Mouse (Mus musculus) lung, adult 18-20 months (tissue): ENCODE data around the gene Shkbp1.

ENCODE experiments used
- DNase-seq, 2 experiments: peaks; one replicate each; pipeline ENCODE4 v3.0.0; 2022; ENCODE audit warnings: mixed read lengths in 2 of 2

The Shkbp1 gene

DNA sequence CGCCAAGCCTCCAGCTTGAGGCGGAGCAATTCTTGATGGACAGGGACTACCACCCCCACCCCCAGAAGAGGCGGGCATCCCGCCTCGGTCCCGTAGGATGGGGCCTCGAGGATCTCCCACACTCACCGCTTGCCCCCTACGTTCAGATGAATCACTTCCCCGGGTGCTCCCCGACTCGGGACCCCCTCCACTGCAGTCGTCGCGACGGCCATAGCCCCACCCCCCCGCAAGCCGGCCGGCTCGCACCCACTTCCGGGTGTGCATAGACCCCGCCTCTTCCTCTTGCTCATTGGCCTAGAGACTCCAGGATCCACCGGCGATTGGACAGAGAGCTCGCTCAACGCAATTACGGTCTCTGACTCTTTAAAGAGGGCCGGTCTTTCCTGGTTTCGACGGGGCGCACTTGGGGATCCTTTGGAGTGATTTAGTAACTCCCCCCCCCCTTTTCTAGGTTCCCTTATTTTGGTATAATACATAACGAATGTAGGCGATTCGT is at the start of gene Shkbp1:
TSS of gene Shkbp1 (minus strand) at position 275 of the 496 bp plus-strand sequence.
- peak; percentile 90 to 93 for DNase-seq

DNA sequence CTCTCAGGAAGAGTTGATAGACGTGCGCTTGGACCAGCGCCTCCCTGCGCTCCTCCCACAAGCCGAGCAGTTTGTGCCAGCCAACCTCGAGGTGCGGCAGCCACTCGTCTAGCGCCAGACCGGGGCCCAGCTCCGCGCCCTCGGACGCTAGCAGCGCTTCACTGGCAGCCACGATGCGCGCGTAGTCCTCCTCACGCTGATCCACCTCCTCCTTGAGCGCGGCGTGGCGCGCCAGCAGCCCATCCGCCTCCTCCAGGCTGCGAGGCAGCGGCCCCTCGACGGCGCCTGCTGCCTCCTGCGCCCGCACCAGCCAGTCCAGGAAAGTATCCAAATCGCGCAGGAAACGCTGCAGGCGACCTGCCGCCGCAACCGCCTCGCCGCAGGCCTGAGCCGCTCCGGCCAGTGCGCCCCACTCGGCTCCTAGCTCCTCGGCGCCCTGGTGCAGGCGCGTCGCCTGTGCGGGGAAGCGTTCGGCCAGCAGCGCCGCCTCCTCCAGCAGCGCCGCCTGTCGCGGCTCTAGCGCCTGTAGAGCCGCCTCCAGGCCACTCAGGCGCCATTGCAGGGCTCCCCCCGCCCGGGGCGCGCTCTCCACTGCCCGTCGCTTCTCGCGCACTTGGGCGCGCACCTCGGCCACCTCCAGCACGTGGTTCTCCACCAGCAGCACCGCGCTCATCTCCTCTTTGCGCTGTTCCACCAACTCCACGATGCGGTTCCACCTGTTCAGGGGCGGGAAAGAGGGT is 48.6 kb upstream of the Shkbp1 start:
- no peak for DNase-seq

DNA sequence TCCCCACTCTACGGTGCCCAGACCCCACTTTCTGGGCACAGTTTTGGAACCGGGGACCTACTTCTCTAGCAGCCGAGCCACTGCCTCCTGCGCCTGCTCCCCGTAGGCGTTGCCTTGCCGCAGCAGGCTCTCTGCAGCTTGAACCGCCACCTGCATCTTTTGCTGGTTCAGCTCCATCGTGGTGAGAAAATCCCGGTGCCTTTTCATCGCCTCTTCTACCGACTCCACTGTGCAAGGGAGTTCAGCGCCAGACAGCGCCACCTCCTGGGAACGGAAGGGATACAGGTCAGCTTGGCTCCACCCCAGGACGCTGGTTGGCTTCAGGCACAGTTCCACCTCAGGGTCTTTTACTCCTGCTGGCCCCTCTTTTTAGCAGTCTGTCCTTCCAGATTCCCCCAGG is 46.9 kb upstream of the Shkbp1 start:
- DNase-seq, result peak; percentile 42 to 63

GRCm38 (mm10) chr7:27400545-27400944 is 44.7 kb upstream of the Shkbp1 start:
- no peak for DNase-seq

DNA sequence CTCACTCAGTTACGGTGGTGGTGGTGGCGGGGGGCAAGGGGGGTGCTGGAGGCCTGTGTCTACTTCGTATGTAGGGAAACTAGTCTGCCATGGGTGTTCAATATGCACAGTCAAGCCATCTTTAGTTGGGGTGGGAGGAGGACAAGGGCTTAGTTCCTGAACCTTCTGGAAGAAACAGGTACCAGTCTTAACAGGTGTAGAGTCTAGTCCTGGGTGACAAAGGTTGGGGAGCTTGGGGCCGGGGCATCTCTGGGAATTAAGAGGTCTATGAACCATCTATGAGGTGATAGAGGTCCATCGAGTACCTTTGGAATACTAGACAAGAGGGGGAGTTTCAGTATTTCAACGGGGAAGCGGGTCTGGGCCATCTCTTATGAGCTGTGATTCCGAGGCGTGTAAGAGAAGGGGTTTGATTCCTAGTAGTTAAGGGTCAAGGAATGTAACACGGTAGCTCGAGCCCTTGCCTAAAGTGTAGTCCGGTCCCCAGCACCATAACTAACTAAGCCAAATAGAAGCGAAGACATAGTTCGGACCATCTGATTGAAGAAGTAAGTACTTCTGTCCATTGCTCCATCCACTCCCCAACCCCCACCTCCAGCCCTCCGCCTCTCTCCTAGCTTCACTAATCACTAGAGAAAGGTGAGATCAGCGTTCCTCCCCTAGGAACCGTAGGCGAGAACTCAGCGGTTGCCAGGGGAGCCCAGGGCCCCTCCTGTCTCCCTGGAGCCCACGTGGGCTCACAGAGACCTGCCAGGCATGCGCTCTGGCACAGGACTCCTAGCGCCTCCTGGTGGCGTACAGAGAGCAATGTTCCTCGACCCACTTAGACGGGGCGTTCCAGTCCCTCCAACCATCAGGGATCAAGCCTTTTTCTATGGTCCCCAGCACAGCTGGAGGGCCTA is 41.5 kb upstream of the Shkbp1 start:
- peak; percentile 22 to 38 for DNase-seq

GRCm38 (mm10) chr7:27396184-27397047 is 40.6 kb upstream of the Shkbp1 start:
- no peak for DNase-seq

DNA sequence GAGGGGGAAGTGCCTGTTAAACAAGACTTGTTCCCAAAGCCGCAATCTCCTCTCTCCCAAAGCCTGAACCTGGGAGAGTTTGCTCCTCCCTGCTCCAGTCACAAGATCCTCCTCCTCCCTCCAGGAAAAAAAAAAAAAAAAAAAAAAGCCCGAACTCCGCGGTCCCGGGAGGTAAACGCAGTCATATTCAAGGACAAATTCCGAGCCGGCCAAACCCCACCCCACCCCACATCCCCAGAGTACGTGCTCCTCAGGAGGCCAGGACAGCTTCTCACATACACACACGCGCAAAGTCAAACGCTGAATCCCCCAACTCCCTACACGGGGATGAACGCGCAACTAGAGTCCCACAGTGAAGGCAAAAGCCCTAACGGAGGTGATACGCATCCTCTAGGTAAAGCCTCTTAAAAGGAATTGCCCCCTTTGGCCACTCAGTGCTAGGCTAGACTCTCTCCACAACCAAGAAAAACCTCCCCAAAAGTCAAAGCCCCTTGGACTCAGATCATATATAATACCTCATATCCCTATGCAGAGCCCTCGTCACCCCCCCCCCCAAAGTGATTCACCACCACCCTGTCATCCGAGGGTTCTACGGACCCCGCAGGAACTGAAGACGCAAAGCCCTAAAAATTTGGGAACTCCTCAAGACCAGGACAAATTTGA is 39.8 kb upstream of the Shkbp1 start:
- DNase-seq, result no peak

- no peak for DNase-seq
These were observed 35.6 kb upstream of the Shkbp1 start for GRCm38 (mm10) chr7:27391416-27391815.

- no peak for DNase-seq
These were observed 33.4 kb upstream of the Shkbp1 start for GRCm38 (mm10) chr7:27389213-27389612.

- DNase-seq, result peak; percentile 31 to 65
These were observed 28.9 kb upstream of the Shkbp1 start for GRCm38 (mm10) chr7:27384731-27385130.

GRCm38 (mm10) chr7:27384134-27384533 is 28.3 kb upstream of the Shkbp1 start:
- no peak for DNase-seq

GRCm38 (mm10) chr7:27383233-27383632 is 27.4 kb upstream of the Shkbp1 start:
- no peak for DNase-seq

DNA sequence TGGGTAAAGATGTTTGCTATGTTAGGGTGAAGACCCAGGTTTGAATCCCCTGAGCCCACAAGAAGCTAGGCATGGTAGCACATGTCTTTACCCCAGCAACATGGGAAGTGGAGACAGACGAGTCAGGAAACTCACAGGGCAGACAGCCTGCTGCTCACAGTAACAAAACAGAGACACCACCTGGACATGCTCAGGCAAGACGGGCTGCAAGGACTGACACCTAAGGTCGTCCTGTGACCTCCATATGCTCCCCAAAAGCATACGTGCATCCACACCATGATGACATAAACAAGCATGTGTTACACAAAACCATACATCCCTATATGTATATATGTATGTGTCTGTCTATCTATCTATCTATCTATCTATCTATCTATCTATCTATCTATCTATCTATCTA is 25.7 kb upstream of the Shkbp1 start:
- DNase-seq, result no peak

DNA sequence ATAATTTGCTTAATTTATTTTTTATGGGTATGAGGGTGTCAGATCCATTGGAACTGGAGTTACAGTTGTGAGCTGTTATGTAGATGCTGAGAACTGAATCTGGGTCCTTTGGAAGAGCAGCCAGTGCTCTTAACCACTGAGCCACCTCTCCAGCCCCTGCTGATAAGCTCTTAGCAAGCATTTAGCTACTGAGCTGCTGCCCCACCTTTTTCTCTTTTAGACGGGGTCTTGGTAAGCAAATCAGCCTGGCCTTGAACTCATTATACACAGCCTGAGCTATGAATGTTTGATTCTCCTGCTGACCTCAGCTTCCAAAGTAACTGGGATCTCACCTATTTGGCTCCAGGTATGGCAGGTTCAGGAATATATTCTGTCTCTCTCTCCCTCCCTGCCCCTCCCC is 25.2 kb upstream of the Shkbp1 start:
- no peak for DNase-seq

- no peak for DNase-seq
These were observed 24.0 kb upstream of the Shkbp1 start for GRCm38 (mm10) chr7:27379836-27380235.

DNA sequence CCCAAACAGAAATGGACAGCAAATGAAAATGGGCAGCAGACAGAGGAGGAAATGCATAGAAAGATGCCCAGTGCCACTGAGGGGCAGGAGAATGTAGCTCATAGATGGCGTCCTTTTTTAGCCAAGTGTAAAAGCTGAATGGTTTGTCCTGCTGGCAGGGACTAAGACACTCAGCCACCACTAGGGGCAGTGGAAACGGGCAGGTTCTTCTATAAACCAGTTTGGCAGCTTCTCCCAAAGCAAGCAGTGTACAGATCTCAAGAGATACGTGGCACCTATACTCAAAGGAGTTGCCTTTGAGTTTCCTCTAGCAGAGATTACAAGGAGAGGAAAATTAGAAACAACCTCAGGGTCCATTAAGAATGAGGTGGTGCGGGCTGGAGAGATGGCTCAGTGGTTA is 22.6 kb upstream of the Shkbp1 start:
- DNase-seq, result peak; percentile 34 to 54

- DNase-seq, result no peak
These were observed 19.5 kb upstream of the Shkbp1 start for GRCm38 (mm10) chr7:27375274-27375673.

GRCm38 (mm10) chr7:27371715-27372462 is 16.1 kb upstream of the Shkbp1 start:
- DNase-seq, result no peak

GRCm38 (mm10) chr7:27369111-27369510 is 13.3 kb upstream of the Shkbp1 start:
- DNase-seq, result no peak

- DNase-seq, result peak in 1 of 2 experiments; percentile 29
These were observed 12.2 kb upstream of the Shkbp1 start for GRCm38 (mm10) chr7:27367976-27368375.

GRCm38 (mm10) chr7:27366082-27366844 is 10.4 kb upstream of the Shkbp1 start:
- DNase-seq, result no peak
